Mouse (Mus musculus) left cerebral cortex, postnatal 25 days (tissue): Measurements from ENCODE around the gene Macf1. TPM values are rescaled to one million over a fixed set of nuclear protein-coding genes. Genes with fewer than 3 reads are reported as not detected.
"Not testable (repeated sequence)": the region's sequence is repeated elsewhere in the genome, so short reads cannot be mapped to it uniquely, and the experiment has no call there.

Experiments used
- DNase-seq, 2 experiments: peaks; one replicate each; pipeline ENCODE4 v3.0.0; 2022; ENCODE audit warnings: low spot score in 2 of 2, mixed read lengths in 1 of 2
- intact Hi-C: fragments of 180-260 bp; cut with DNase I; formaldehyde crosslinking; loops from one replicate; pipeline ENCODE4 v1.15.1; 2025
- total RNA-seq, 2 experiments: library from RNA; stranded (reverse); gene quantifications; 2 replicates each; pipeline ENCODE4 v1.2.3; 2021

Gene Macf1
- total RNA-seq, 2 experiments from 2014 or later: 202 to 222 TPM

- intact Hi-C loops: no loop called here
- DNase-seq: no peak
Observed at GRCm38 (mm10) chr4:123515673-123516072, 168.5 kb downstream of the Macf1 start.

DNA sequence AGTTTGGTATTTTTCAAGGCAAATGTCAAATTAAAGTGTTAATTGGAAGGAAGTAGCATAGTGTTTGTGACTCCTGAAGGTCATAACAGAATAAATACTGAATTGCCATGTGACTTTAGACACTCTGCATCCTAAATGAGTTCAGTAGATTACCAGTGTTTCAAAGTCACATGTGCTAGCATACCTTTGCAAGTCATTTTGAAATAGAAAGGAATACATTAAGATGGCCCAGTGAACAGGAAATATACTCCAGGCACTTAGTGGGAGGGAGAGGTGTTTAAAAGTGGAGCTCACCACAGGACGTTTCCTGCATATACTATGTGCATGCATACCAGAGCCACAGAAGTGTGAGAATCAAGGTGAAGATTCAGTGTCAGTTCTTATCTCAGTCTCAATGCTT is 174.0 kb downstream of the Macf1 start:
- DNase-seq: no peak
- intact Hi-C loops: no loop called here

DNA sequence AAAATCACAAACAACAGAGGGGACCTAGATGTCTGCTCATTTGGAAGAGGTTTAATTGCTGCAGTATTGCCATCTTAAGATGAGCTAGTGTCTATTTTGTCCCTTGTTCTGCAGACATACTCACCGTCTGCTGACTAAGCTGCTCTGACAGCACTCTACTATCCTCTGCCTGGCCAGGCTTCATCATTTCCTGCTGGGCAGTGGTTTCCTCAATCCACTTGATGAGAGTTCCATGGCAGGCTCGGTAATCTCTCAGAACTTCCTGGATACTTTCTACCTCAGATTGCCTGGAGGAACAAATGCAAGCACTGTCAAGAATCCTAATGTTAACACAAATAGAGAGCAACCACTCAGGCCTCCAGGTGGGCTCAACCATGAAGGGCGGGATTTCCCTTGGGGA is 195.1 kb downstream of the Macf1 start:
- intact Hi-C loops: loop anchor here (10.0 kb wide), 1 partner anchor 114 kb away; no protein-coding TSS in a partner anchor
- no peak for DNase-seq

DNA sequence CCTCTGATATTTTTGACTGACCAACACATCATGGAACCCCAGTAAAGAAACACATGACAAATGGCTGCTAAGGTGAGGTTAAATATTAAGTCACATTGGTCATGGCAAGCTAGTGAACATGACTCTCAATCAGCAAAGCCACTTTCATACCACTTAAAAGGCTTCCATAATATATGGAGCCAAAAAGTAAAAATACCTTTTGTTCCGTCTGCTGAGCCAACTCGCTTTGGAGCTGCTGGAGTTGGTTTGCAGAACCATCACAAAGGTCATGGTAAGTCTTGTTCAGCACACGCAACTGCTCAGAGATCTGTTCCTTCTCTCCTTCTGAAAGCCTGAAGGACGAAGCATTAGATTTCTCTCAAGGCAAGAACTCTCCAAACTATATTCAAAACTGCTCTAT is 204.2 kb downstream of the Macf1 start:
- intact Hi-C loops: loop anchor here (10.0 kb wide), 1 partner anchor 105 kb away; no protein-coding TSS in a partner anchor
- DNase-seq: no peak

- peak in 1 of 2 experiments; percentile 51 for DNase-seq
Observed at GRCm38 (mm10) chr4:123478655-123479433, 205.3 kb downstream of the Macf1 start.

GRCm38 (mm10) chr4:123465799-123466198 is 218.4 kb downstream of the Macf1 start:
- intact Hi-C loops: no loop called here
- no peak for DNase-seq

More at GRCm38 (mm10) chr4:123478655-123479433, 205.3 kb downstream of the Macf1 start:
- intact Hi-C loops: no loop called here

DNA sequence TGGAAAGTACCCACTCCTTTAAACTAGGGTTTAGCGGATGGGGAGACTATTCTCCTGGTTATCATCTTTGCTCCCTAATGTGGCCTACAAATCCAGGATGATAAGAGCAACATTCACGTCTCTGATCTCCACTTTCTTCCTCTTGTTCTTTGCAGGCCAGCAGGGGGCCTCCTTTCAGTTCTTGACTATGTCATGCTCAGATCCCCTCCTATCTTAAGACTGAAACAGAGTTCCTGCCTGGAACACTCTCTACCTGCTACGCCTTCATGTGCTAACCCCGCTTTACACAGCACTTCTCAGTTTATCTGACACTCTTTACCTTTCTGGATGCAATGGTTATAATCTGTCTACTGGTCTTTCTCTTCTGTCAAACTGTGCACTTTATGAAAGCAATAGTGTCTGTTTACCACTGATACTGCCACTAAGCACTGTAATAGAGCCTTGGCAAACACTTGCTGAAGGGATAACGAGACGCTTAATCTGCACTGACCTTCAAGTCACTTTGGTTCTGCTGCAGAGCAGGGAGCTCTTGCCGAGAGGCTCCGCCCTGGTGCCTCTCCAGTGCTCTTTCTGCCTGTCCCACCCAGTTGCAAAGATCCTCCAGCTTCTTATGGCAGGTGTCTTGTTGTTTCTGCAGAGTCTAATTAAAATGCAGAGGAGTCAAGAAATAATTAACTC is 223.4 kb downstream of the Macf1 start:
- peak in 1 of 2 experiments; percentile 25 for DNase-seq
- intact Hi-C loops: no loop called here

DNA sequence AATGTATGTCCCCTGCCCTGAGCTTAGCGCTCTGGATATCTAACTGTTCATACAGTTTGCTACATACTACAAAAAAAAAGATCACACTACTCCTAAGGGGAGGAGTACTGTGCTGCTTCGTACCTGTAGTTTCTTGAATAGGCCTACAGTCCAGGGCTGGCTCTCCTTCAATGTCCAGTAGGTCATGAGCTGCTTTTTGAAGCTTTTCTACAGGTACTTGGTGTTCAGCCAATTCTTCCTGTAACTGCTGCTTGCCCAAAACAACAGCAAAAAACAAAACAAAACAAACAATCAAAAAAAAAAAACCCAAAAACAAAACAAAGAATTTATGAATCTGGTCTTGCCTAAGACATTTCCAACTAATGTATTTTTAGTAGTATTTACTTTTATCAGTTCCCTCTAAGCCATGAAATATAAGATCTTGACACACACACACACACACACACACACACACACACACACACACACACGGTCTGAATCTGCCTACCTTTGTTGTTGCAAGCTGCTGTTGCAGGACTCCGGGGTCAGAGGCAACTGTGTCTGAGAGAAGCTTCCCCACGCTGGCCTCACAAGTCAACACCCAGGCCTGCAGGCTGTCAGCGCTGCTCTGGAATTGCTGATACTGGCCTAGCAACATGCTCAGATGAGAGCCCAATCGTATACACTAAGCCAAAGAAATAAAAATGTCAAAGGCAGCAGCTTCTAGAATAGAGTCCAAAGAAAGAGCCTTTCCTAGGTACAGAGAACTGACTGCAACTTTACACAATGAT is 229.1 kb downstream of the Macf1 start:
- intact Hi-C loops: no loop called here
- DNase-seq: no peak

GRCm38 (mm10) chr4:123453729-123454128 is 230.4 kb downstream of the Macf1 start:
- no peak for DNase-seq
- intact Hi-C loops: no loop called here

- no peak for DNase-seq
- intact Hi-C loops: no loop called here
Observed at GRCm38 (mm10) chr4:123451991-123452390, 232.2 kb downstream of the Macf1 start.

DNA sequence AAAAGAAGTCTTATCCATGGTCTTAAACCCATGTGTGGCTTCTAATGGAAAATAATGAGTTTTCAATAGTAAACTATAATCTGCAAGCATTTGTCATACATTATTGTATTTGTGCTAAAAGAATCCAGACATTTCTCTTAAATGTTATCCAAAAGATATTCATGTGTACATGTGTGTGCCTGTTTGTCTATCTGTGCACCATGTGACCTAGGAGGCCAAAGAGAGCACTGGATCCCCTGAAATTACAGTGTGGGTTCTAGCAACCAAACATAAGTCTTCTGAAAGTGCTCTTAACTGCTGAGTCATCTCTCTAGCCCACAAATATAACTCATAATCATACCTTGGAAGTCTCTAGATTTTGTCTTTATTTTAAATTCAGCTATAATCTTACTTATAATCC is 234.9 kb downstream of the Macf1 start:
- intact Hi-C loops: loop anchor here (5.0 kb wide), 1 partner anchor 77 kb away; no protein-coding TSS in a partner anchor
- DNase-seq: no peak

DNA sequence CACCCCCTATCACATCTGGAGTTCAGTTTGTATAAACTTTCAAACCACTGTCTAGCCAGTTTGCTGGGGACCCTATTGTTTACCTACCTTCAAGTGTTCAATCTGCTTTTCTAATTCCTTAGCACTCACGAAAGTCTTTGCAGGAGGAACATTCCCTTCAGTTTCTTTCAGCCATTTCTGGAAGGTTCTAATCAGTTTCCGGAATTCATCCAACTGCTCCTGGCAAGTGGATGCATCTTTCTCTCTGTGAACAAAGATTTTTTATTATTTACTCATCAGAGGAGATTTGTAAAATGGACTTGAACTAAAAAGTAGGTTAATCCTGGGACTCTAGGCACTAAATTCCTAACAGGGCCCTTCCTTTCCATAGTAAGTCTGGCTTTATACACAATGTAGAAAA is 236.1 kb downstream of the Macf1 start:
- intact Hi-C loops: loop anchor here (5.0 kb wide), 1 partner anchor 76 kb away; no protein-coding TSS in a partner anchor
- DNase-seq: no peak

DNA sequence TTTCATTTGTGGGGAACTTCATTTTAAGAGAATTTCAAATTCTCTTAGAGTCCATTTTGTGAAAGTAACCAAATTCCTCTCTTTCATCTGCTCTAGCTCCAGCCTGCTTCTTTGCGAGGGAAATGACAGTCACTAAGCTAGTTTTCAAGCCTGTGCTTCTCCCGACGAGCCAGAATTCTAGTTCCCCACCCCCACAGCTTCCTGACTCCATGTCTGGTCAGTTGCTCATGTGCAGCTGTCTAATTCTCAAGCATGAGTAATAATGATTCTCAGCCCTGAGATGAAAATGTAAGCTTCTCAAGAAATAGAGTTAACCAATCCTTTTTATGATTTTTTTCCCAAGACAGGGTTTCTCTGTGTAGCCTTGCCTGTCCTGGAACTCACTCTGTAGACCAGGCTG is 236.9 kb downstream of the Macf1 start:
- DNase-seq: no peak
- intact Hi-C loops: loop anchor here (5.0 kb wide), 1 partner anchor 75 kb away; no protein-coding TSS in a partner anchor

GRCm38 (mm10) chr4:123446754-123447153 is 237.4 kb downstream of the Macf1 start:
- DNase-seq: no peak
- intact Hi-C loops: loop anchor here (5.0 kb wide), 1 partner anchor 74 kb away; no protein-coding TSS in a partner anchor

- not testable (repeated sequence) for DNase-seq
- intact Hi-C loops: loop anchor here (5.0 kb wide), 1 partner anchor 74 kb away; no protein-coding TSS in a partner anchor
Observed at GRCm38 (mm10) chr4:123446221-123446620, 237.9 kb downstream of the Macf1 start.

- intact Hi-C loops: no loop called here
- DNase-seq: no peak
Observed at GRCm38 (mm10) chr4:123438414-123438813, 245.7 kb downstream of the Macf1 start.

GRCm38 (mm10) chr4:123433171-123433570 is 251.0 kb downstream of the Macf1 start:
- intact Hi-C loops: no loop called here
- no peak for DNase-seq

GRCm38 (mm10) chr4:123431936-123432335 is 252.2 kb downstream of the Macf1 start:
- intact Hi-C loops: no loop called here
- DNase-seq: no peak

DNA sequence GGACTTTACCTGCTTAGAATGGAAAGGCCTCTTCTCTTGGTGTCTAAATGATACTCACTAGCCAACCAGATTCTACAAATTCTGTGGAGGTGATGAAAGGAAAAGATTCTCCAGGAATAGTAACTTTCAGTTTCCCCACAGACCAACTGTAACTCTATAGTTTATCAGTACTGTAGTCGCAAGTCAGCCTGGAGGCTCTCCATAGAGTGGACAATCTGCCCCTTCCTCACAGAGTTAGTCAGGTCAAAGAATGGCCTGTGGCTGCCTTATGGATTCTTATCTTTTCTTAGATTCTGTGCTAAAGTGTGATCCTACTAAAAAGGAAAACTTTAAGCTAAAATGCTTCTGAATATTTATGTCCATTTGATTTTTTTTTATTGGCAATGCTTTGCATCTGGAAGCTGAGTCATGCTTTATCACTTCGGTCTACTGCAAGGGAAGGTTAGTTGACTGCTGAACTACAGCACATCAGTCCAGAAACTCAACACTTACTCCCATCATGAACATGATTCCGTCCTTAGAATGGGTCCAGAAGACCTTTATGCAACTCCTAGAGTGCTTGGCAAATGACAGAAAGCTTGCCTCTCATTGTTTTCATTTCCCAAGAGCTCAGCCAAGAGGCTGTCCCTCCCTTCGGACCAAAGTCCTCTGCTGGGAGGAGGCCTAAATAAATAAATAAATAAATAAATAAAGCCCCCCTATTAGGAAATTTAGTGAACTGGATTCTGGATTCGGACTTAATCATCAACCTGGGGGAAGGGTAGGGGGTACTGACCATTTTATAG is 256.1 kb downstream of the Macf1 start:
- intact Hi-C loops: no loop called here
- DNase-seq: no peak
